Mouse (Mus musculus): Measurements from ENCODE around the gene Lrrc66.

- no peak for TF ChIP-seq CTCF (IDR thresholded peaks at IDR 0.05; ENCODE audit: borderline replicate concordance, insufficient read depth, low read length)
- no peak for TF ChIP-seq POLR2A (IDR thresholded peaks at IDR 0.05; ENCODE audit: low read depth, low read length)
These were observed 45.2 kb downstream of the Lrrc66 start for GRCm38 (mm10) chr5:73587119-73587518.
